17 mouse cellular contexts compared by ENCODE assay signal in the genomic region with DNA sequence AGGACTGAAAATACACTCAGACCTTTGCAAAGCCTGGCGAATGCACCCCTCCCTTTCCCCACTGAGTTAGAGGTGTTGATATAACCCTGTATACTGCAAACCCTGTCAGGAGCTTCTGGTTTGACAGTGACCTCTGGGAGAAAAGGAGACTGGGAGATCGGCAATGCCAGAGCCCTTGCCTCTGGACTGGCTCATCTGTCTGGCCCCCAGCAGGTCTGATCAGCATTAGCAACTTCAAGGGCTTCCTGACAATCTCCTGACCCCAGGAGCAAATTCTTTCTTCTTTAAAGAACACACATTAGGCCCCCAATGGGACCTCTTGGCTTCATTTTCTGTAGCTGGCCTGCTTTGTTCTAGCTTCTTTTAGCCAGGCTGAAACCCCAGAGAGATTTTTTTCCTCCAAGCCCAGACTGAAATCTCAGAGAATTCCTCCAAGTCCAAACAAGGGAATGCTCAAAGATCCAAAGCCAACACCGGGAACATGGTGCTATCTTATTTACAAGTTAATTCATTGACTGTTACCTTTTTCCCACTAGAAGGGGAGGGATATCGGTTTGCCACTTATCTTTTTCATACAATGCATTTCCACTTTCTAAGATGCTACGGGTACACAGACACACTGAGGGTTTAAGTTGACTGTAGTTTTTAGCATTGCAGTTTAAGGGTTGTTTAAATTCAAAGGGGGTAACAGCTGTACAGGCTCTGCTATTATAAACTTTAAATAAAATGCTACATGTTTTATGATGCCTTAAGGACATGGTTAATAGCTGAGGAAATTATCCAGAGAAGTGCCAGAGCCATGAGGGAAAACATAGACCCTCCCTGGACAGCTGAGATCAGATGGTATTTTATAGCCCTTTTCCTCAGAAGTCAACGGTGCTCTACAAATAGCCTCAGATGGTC.
A peak's percentile ranks its signal among the peaks of the same experiment; 100 is the strongest.
DNase-seq lines count a peak whose midpoint lies in the region; ATAC-seq and TF ChIP-seq lines count a peak whose summit lies in the region.
"Had no signal": no experiment of that assay in that cellular context is flagged by ENCODE, and none has a peak within 500 bp of the region (broad histone marks: within the 10 kb centered on the region; RNA-seq: fewer than 3 reads in every experiment).

No protein-coding gene starts in this region.

- ATAC-seq in heart, embryonic 14.5 days (ENCODE audit: insufficient number of reproducible peaks, insufficient read depth, low FRiP score, low read depth): no peak
- peak; percentile 22; the same call in 1 of the 2 replicates for ATAC-seq in limb, embryonic 13.5 days (ENCODE audit: low FRiP score, low read depth)
- no peak for ATAC-seq in liver, postnatal 0 days
- ATAC-seq: forebrain, embryonic 15.5 days; midbrain, embryonic 15.5 days had no signal

- H3K4me1 ChIP-seq in heart, embryonic 14.5 days (ENCODE audit: control insufficient read depth in 2 of 2, insufficient read depth in 2 of 2, low read length in 2 of 2): peaks cover 25 to 49% of the 10 kb centered on the region in 2 experiments
- no peaks in the 10 kb centered on the region; the same call in 1 of the 2 replicates for H3K4me1 ChIP-seq in brown adipose tissue, adult 24 weeks (ENCODE audit: control insufficient read depth, insufficient read depth, insufficient read length, low read length)
- peaks cover 62% of the 10 kb centered on the region for H3K4me1 ChIP-seq in limb, embryonic 13.5 days
- no peaks in the 10 kb centered on the region for H3K4me1 ChIP-seq in liver, postnatal 0 days (ENCODE audit: insufficient read depth)
- H3K4me1 ChIP-seq: forebrain, embryonic 15.5 days had no signal

- no peaks in the 10 kb centered on the region for H3K27me3 ChIP-seq in heart, embryonic 14.5 days (ENCODE audit: control insufficient read depth, insufficient read depth, low read length)
- H3K27me3 ChIP-seq in limb, embryonic 13.5 days: no peaks in the 10 kb centered on the region
- no peaks in the 10 kb centered on the region for H3K27me3 ChIP-seq in liver, postnatal 0 days (ENCODE audit: insufficient read depth, low read length)
- H3K27me3 ChIP-seq: CH12.LX; embryonic facial prominence, embryonic 13.5 days; forebrain, embryonic 15.5 days; midbrain, embryonic 15.5 days had no signal

- H3K4me2 ChIP-seq in heart, embryonic 14.5 days (ENCODE audit: low read length): no peak overlapping the region; the same call in 1 of the 2 replicates
- no peak overlapping the region for H3K4me2 ChIP-seq in limb, embryonic 13.5 days (replicated peaks)
- no peak overlapping the region for H3K4me2 ChIP-seq in liver, postnatal 0 days (ENCODE audit: low read depth, low read length)
- H3K4me2 ChIP-seq: embryonic facial prominence, embryonic 13.5 days; forebrain, embryonic 15.5 days; midbrain, embryonic 15.5 days had no signal

- no peaks in the 10 kb centered on the region for H3K9me3 ChIP-seq in heart, embryonic 14.5 days (ENCODE audit: control insufficient read depth, low read length)
- H3K9me3 ChIP-seq in limb, embryonic 13.5 days: no peaks in the 10 kb centered on the region
- H3K9me3 ChIP-seq in liver, postnatal 0 days (ENCODE audit: low read length): no peaks in the 10 kb centered on the region
- H3K9me3 ChIP-seq: embryonic facial prominence, embryonic 13.5 days; forebrain, embryonic 15.5 days; midbrain, embryonic 15.5 days had no signal

- no peak overlapping the region for H3K4me3 ChIP-seq in heart, embryonic 14.5 days (ENCODE audit: control insufficient read depth in 1 of 2, insufficient read depth in 1 of 2, low read depth in 1 of 2, low read length in 2 of 2)
- H3K4me3 ChIP-seq in brown adipose tissue, adult 24 weeks (ENCODE audit: insufficient read depth, low read depth, low read length): no peak overlapping the region
- no peak overlapping the region for H3K4me3 ChIP-seq in limb, embryonic 13.5 days
- H3K4me3 ChIP-seq in liver, postnatal 0 days (ENCODE audit: low read depth, low read length): no peak overlapping the region
- H3K4me3 ChIP-seq: embryonic facial prominence, embryonic 13.5 days; forebrain, embryonic 15.5 days; midbrain, embryonic 15.5 days had no signal

- H3K36me3 ChIP-seq in heart, embryonic 14.5 days (ENCODE audit: control insufficient read depth, insufficient read depth, low read length): no peaks in the 10 kb centered on the region
- H3K36me3 ChIP-seq in limb, embryonic 13.5 days: no peaks in the 10 kb centered on the region
- no peaks in the 10 kb centered on the region for H3K36me3 ChIP-seq in liver, postnatal 0 days (replicated peaks; ENCODE audit: insufficient read depth, low read length)
- H3K36me3 ChIP-seq: embryonic facial prominence, embryonic 13.5 days; forebrain, embryonic 15.5 days; midbrain, embryonic 15.5 days had no signal

- no peak for TF ChIP-seq CTCF in liver, postnatal 0 days (IDR thresholded peaks at IDR 0.05; ENCODE audit: low read depth)

- WGBS in heart, embryonic 14.5 days: 22% methylated on average over 6 of the region's 6 CpGs
- WGBS in limb, embryonic 13.5 days: 22% methylated on average over 6 of the region's 6 CpGs
- WGBS in liver, postnatal 0 days (ENCODE audit: insufficient replicate concordance): 51% methylated on average over 6 of the region's 6 CpGs

- H3K9ac ChIP-seq in heart, embryonic 14.5 days (ENCODE audit: low read length): peak overlapping the region; percentile 47
- H3K9ac ChIP-seq in limb, embryonic 13.5 days: no peak overlapping the region
- H3K9ac ChIP-seq in liver, postnatal 0 days (replicated peaks): no peak overlapping the region
- H3K9ac ChIP-seq: embryonic facial prominence, embryonic 13.5 days; forebrain, embryonic 15.5 days; midbrain, embryonic 15.5 days had no signal

- DNase-seq in heart, postnatal 10 days: no peak
- DNase-seq in embryo, embryonic 9.5 days (ENCODE audit: extremely low spot score): peak; percentile 33
- DNase-seq in ovary, postnatal 36 days (ENCODE audit: low spot score): no peak
- no peak for DNase-seq in liver, postnatal 0 days
- DNase-seq: adrenal gland, postnatal 25 days; gastrocnemius, postnatal 25 days; kidney, postnatal 10 days; liver; lung, postnatal 14 days; right cerebral cortex, postnatal 4 days had no signal

- peak overlapping the region in 1 of 2 experiments; percentile 72; a peak in 3 of 4 replicates for H3K27ac ChIP-seq in heart, embryonic 14.5 days (replicated peaks in 1 of 2; ENCODE audit: control insufficient read depth in 1 of 2, insufficient read depth in 1 of 2, low read depth in 2 of 2, low read length in 2 of 2)
- H3K27ac ChIP-seq in brown adipose tissue, adult 24 weeks (replicated peaks; ENCODE audit: low read depth, low read length): 0 out of 2 replicates have a peak overlapping the region, but pooled peaks have one; percentile 10
- peak overlapping the region; percentile 28; the same call in 1 of the 2 replicates for H3K27ac ChIP-seq in limb, embryonic 13.5 days
- no peak overlapping the region for H3K27ac ChIP-seq in liver, postnatal 0 days (ENCODE audit: low read depth)
- H3K27ac ChIP-seq: embryonic facial prominence, embryonic 13.5 days; forebrain, embryonic 15.5 days; midbrain, embryonic 15.5 days had no signal

- intact Hi-C loops in heart, postnatal 10 days (cut with DNase I): loop anchor here (10.0 kb wide), 1 partner anchor 342 kb away; no protein-coding TSS in a partner anchor

- TF ChIP-seq EP300 in liver, postnatal 0 days (IDR thresholded peaks at IDR 0.05; ENCODE audit: low read depth): no peak
